Mouse (Mus musculus): ENCODE results near the gene Kitl.

DNA sequence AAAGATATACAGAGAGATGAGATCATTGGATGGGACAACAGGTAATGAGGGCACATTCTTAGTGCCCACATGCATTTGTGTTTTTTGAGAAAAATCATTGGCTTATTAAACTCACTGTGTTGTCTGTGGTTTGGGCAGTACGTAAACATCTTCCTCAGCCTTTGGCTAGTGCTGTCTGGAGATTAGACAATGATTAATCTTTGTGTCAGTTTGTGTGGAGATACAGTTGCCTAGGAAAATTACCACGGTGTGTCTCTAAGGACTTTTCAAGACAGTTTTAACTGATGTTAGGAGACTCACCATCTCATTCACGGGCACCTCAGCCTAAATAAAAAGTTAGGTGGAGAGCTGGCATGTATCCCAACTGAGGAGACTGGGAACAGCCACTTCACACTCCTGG, 85.7 kb downstream of the Kitl start:
- no peak for TF ChIP-seq CTCF (IDR thresholded peaks at IDR 0.05; ENCODE audit: low read depth, low read length)
- TF ChIP-seq POLR2A (IDR thresholded peaks at IDR 0.05; ENCODE audit: extremely low read depth, insufficient read depth, low read length), result no peak
